Mouse (Mus musculus): ENCODE measurements around the gene Cib1.

Cib1 gene

DNA sequence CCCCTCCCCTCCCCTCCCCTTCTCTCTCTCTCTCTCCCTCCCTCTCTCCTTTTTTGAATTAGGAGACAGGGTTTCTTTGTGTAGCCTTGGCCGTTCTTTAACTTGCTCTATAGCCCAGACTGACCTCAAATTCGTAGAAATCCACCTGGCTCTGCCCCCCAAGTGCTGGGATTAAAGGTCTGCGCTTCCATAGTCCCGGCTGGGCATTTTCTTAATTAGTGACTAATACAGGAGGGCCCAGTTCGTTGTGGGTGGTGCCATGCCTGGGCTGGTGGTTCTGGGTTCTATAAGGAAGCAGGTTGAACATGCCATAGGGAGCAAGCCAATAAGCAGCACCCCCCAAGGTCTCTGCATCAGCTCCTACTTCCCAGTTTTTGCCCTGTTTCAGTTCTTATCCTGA is 48.6 kb downstream of the Cib1 start:
- DNase-seq (ENCODE audit: low read depth): no peak

DNA sequence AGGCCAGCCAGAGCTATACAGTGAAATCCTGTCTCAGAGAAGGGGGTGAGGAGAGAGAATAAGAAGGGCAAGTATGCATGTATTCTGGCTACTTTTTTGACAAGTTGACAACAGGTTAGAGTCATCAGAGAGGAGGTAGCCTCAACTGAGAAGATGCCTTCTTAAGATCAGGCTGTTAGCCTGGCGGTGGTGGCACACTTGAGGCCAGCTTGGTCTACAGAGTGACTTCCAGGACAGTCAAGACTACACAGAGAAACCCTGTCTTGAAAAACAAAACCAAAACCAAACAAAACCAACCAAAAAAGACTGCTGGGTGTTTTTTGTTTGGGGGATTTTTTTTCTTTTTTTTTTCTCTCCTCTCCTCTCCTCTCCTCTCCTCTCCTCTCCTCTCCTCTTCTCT is 49.1 kb downstream of the Cib1 start:
- DNase-seq (ENCODE audit: low read depth): no peak

DNA sequence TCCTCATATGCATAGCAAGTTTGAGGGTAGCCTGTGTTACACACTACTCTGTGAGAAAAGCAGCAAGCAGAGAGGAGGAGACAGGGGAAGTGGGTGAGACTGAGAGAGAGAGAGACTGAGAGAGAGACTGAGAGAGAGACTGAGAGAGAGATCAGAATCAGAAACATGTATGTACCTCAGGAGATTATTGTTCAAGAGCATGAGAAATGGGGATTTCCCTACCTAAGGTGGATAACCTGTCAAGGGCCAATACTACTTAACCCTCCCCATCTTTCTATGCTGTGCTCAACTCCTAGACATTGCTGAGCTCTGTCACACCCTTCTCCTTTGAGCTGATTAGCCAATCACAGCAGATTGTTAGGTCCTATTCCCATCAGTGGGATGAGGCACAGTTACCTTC is 50.5 kb downstream of the Cib1 start:
- no peak for DNase-seq (ENCODE audit: low read depth)

- peak; percentile 45 for DNase-seq (ENCODE audit: low read depth)
Observed at GRCm38 (mm10) chr7:80181078-80181477, 51.5 kb downstream of the Cib1 start.

DNA sequence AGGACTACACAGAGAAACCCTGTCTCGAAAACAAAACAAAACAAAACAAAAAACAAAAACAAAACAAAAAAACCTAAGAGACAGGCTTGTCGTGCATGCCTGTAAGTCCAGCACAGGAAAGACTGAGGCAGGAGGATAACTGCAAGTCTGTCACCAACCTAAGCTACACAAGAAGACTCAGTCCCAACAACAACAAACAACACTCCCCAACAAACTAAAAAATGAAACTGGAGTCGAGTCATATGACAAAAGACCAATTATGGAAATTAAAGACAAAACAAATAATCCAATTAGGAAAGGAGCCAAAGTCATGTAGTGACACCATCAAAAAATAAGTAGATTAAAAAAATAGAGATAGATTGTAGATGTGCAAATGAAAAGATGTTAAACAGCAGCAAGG is 52.4 kb downstream of the Cib1 start:
- no peak for DNase-seq (ENCODE audit: low read depth)

DNA sequence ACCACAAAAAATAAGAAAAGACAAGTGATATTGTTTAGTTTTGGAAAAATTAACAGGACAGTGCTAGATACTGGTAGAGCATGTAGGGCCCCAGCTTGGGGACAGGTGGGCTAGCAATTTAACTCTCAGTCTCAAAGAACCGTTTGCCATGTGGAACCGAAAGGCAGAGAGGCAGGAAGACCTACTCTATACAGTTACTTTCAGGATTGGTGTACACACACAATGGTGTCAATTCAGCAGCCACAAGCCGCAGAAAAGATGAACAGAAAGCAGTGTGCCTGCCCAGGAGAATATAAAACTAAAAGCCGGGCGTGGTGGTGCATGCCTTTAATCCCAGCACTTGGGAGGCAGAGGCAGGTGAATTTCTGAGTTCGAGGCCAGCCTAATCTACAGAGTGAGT is 52.8 kb downstream of the Cib1 start:
- no peak for DNase-seq (ENCODE audit: low read depth)

GRCm38 (mm10) chr7:80179327-80179726 is 53.3 kb downstream of the Cib1 start:
- DNase-seq (ENCODE audit: low read depth): no peak

DNA sequence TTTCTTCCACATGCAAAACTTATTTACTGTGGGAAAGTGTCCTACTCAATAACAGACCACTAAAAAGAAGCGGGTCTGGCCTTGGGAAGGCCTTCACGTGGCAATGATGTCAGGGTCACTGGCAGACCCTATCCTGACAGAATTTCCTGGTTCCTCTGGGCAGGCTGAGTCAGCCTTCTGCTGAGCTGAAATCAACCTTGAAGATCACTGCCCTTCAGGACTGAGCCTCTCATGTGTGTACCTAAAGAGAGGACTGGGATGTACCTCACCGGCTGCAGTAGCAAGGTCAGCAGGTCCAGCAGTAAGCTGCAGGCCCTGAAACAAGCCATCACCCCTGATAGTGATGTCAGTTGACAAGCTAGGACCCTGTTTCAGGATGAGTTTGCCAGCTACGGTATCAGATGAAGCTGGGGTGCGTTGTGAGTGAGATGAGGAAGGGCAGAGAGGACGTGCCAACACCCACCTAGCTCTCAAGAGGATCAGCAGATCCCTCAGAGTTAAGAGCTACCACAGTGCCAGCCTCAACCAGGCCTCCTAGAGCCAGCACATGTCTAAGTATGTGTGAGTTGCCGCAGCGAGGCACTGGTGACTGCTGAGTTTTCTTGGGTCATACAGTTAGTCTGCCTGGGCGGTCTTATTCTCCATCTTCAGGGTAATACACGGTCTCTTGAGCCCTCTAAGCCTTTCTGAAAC is 54.4 kb downstream of the Cib1 start:
- DNase-seq (ENCODE audit: low read depth): no peak

GRCm38 (mm10) chr7:80177438-80177837 is 55.2 kb downstream of the Cib1 start:
- no peak for DNase-seq (ENCODE audit: low read depth)
